Mouse (Mus musculus) heart, postnatal 4 days (tissue): ENCODE measurements around the gene Vcam1. TPM values are rescaled to one million over a fixed set of nuclear protein-coding genes. Genes with fewer than 3 reads are reported as not detected.

Experiments
- DNase-seq: peaks from one replicate; pipeline ENCODE4 v3.0.0; 2021
- total RNA-seq, 2 experiments: library from RNA; stranded (reverse); gene quantifications; 2 replicates each; pipeline ENCODE4 v1.2.3; 2021

Gene Vcam1
- total RNA-seq, 2 experiments from 2014 or later = 28.4 to 31.9 TPM

DNA sequence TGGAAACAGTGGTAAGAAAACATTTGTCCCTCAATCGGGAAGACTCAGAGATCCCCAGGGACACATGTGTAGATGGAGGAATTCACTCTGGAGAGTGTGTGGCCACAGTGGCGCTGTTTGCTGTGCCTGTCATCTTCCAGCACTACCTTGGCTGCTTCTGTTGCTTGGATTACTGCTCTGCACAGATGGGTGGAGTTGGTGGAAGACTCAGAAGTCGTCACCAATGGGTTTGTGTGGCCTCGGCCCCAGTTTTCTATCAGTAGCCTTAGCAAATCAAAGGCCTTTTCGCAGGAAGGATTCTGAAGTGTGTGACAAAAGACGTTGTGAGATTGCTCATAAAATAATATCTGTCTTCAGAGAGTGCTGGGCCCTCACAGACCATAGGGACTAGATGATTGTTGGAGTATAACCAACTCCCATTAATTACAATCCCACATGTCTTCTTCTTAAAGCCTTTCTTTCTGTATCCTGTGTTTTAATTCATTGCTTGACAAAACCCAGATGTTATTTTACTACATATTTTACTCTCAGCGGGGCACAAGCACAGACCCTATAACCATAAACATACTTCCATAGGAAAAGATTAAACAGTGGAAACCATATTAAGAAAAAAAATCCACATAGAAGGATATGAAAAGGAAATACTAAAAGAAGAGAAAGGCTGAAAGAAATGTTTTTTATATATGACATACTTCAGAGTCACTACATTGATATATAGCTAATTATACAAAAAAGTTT lies 48.4 kb downstream of the Vcam1 start:
- peak; percentile 18 for DNase-seq

GRCm38 (mm10) chr3:116080166-116080788 lies 49.2 kb downstream of the Vcam1 start:
- peak; percentile 29 for DNase-seq

DNA sequence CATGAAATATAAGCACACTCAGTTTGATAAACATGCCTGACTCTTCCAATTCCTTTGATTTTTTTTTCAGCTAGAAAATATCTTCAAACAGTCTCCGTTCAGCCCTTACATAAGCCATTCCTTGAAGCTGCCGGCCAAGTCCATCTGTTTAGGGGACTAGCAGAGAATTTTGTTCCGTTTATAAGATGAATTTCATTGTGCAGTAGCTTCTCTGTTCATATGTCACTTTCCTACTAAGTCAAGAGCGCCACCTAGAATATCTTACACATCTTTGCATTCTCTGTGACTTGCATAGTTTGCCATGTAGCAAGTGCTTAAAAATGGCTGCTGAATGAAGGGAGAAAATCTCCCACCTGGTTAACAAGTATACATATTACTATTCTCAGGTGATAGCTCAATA lies 51.0 kb downstream of the Vcam1 start:
- no peak for DNase-seq

DNA sequence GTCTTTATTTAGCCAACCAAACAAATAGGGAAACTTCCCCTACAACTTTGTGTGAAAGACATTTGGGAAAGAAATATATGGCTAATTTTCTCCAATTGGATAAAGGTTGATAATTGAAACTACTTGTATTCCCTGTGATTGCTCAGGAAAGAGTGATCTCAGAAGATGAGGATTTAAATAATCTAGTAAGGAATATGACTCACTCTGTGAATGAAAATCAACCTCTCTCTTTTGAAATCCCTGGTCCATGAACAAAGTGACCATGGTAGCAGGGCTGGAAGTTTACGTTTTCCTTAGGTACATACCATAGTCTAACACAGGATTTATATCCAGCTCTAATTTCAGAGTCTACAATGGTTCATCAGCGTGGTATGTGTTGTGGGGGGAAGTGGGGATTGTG lies 52.7 kb downstream of the Vcam1 start:
- DNase-seq = no peak

DNA sequence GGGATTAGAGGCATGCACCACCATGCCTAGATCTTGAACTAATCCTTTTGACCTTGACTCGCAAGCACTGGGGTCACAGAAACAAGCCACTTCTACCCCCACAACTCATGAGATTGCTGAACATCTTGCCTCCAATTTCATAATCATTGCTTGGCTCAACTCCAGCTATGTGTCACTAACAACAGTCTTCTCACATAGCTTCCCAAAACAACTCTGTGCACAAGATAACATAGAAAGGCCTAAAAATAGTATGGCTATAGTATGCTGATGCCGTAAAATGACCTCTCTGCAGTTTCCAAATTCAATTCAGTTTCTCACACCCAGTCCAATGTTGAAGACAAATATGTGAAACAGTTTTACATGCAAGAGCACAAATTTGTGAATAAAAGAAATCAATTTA lies 56.9 kb downstream of the Vcam1 start:
- DNase-seq = no peak

DNA sequence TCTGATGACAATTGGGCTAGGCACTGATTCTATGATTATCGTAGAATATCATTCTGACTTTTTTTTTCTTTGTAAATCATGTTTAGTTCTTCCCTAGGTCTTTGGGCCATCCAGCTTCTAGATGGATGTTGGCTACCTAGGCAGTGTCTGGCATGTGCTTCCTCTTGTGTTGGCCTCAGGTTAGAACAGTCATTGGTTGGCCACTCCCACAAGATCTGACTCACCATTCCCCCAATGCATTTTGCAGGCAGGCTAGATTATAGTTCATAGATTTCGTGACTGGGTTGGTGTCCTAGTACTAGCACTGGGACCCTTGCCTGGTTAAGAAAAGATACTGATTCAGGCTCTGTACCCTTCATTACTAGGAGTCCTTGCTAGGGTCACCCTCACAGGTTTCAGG lies 67.3 kb downstream of the Vcam1 start:
- DNase-seq = no peak

DNA sequence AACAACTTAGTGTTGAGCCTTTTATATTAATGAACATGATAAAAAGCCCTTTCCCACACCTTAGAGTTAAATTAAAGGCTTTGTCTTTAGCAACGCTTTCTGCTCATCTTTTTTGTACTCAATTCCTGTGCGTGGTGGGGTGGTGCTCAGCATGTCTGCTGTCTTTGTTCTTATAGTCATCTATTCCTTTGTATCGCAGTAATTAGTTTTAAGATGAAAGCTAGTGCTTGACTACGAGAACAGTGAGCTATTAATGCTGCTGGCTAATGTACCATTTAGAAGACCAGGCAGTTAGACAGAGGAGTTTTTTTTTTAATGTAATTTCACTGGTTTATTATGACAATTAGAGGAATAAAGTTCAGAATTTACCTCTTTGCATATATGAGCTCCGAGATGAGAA lies 69.2 kb downstream of the Vcam1 start:
- DNase-seq = no peak

Other genes with a start within 250 kb of the Vcam1 start
- gene Dph5, start 241.9 kb downstream of the Vcam1 start, total RNA-seq = 10 to 100 TPM in 1 of 2 experiments, 1 to 10 TPM in 1; 8.7 to 11.4 TPM
- 10 to 100 TPM; 26.7 to 27.0 TPM for gene Slc30a7, start 122.3 kb downstream of the Vcam1 start, total RNA-seq
- 10 to 100 TPM; 18.7 to 19.1 TPM for gene Extl2, start 122.2 kb downstream of the Vcam1 start, total RNA-seq
- under 1 TPM; 0.47 to 0.55 TPM for gene Gpr88, start 123.8 kb upstream of the Vcam1 start, total RNA-seq